Mouse (Mus musculus) liver, embryonic 14.5 days (tissue): Measurements from ENCODE around the gene Ensa. TPM values are rescaled to one million over a fixed set of nuclear protein-coding genes. Genes with fewer than 3 reads are reported as not detected.
"Not testable (repeated sequence)": the region's sequence is repeated elsewhere in the genome, so short reads cannot be mapped to it uniquely, and the experiment has no call there.

Experiments
- ATAC-seq: fragments of 200-750 bp; cut with Nextera tagmentation; 2 replicates; pipeline ENCODE4 v1.8.0; 2017; ENCODE audit warnings: moderate number of reproducible peaks, mild to moderate bottlenecking, moderate library complexity; ENCODE audit not compliant: insufficient read depth
- DNase-seq, 3 experiments: peaks; one replicate each; pipeline ENCODE4 v3.0.0-alpha.2; 2012 to 2013; ENCODE audit warnings: low read depth in 3 of 3, low spot score in 3 of 3
- H3K27ac ChIP-seq: fragments of 300-500 bp; sonication (generic); 2 replicates; pipeline ENCODE4 v1.5.1; 2014; ENCODE audit warnings: moderate library complexity, mild to moderate bottlenecking, control low read depth, inconsistent platforms
- H3K27me3 ChIP-seq: fragments of 300-500 bp; sonication (generic); 2 replicates; pipeline ENCODE4 v1.6.1; 2014; ENCODE audit warnings: mild to moderate bottlenecking, low read length, moderate library complexity; ENCODE audit not compliant: control insufficient read depth, insufficient read depth
- H3K36me3 ChIP-seq: fragments of 300-500 bp; sonication (generic); replicated peaks from 2 replicates; pipeline ENCODE4 v1.6.1; 2014; ENCODE audit warnings: low read depth; ENCODE audit not compliant: control insufficient read depth, insufficient read depth
- H3K4me1 ChIP-seq, 2 experiments: fragments of 200-500 bp in 1 of 2; fragments of 300-500 bp in 1 of 2; sonication (generic) in 1 of 2; replicated peaks; 2 replicates each; pipeline ENCODE4 v1.6.1; 2012 to 2014; ENCODE audit warnings: antibody characterized with exemption in 1 of 2, inconsistent platforms in 1 of 2, low read length in 1 of 2; ENCODE audit not compliant: control insufficient read depth in 2 of 2, insufficient read depth in 2 of 2
- H3K4me2 ChIP-seq: fragments of 300-500 bp; sonication (generic); 2 replicates; pipeline ENCODE4 v1.6.1; 2014; ENCODE audit warnings: low read depth, mild to moderate bottlenecking, control low read depth, moderate library complexity
- H3K4me3 ChIP-seq, 2 experiments: fragments of 200-500 bp in 1 of 2; fragments of 300-500 bp in 1 of 2; sonication (generic) in 1 of 2; 2 replicates each; pipeline ENCODE4 v1.5.1; 2012 to 2014; ENCODE audit warnings: low read depth in 2 of 2, low read length in 2 of 2, mild to moderate bottlenecking in 2 of 2, control low read depth in 1 of 2, inconsistent platforms in 1 of 2, moderate library complexity in 1 of 2; ENCODE audit not compliant: insufficient read depth in 1 of 2
- H3K9ac ChIP-seq: fragments of 300-500 bp; sonication (generic); replicated peaks from 2 replicates; pipeline ENCODE4 v1.6.1; 2014; ENCODE audit warnings: mild to moderate bottlenecking, control low read depth, moderate library complexity
- H3K9me3 ChIP-seq: fragments of 300-500 bp; sonication (generic); 2 replicates; pipeline ENCODE4 v1.6.1; 2016; ENCODE audit warnings: low read length, mixed read lengths; ENCODE audit not compliant: control insufficient read depth
- CTCF ChIP-seq: IDR thresholded peaks from 2 replicates; pipeline ENCODE4 v1.5.1; 2016; ENCODE audit warnings: antibody characterized with exemption, low read depth, control low read depth
- EP300 ChIP-seq: IDR thresholded peaks from 2 replicates; pipeline ENCODE4 v1.6.1; 2016; ENCODE audit warnings: antibody characterized with exemption, low read depth
- WGBS: fragments of 180-500 bp; shearing (Covaris S2); extraction: QIAGEN DNeasy Blood & Tissue Kit; methylation state at CpG from one replicate; pipeline ENCODE4 v1.1.7; 2014; ENCODE audit not compliant: insufficient replicate concordance; 5-methylcytosine and 5-hydroxymethylcytosine counted together
- polyA plus RNA-seq, 2 experiments: library from polyadenylated mRNA; depleted of rRNA in 1 of 2; stranded (reverse) in 1 of 2; unstranded in 1 of 2; fragments of >200 nt; fragmentation: Nextera tagmentation in 1 of 2; extraction: Ambion mirVana in 1 of 2; gene quantifications; 2 replicates each; pipeline versions ENCODE4 v1.2.1 to v1.2.3; 2012 to 2014

The Ensa gene
- polyA plus RNA-seq, 2 experiments = 14.9 to 26.8 TPM

DNA sequence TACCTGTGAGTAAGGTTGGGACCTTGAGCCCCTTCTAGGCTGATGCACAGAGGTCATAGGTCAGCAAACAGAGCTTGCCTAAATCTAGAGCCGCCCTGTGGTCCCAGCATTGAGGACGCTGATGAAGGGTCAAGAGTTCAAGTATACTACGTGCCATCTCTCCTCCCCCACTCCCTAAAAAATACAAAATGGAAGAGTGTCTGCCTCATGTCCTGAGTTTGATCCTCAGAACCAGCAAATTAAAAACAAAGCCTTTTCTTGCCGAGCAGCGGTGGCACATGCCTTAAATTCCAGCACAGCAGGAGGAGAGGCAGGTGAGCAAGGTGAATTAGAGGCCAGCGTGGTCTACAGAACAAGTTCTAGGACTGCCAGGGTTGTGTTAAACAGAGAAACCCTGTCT lies 28.1 kb downstream of the Ensa start:
- no peak for ATAC-seq

DNA sequence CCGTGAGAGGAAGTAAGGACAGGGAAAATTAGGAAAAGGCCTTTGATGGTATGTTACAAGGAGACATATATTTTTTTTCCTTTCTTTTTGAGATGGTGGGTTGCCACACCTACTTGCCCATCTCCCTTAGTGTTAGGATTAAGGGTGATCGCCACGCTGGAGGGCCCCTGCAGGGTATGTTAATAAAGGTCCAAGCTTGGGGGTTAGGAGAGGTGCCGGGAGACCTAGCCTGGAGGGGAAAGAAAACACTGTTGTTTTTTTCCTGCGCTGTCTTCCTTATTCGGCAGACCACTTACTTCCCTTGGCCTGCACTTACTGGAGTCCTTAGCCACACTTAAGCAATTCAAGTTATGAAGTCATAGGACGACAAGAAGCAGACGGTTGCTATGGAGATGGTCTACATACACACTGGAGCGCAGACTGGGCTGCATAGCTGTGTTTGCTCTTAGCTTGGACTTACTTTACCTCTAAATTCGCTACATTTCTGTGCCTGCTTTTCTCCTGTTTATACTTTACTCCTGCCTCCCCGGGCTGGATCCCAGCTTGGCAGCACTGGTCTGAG lies 28.8 kb downstream of the Ensa start:
- Histone ChIP-seq H3K36me3 (no peaks in the 10 kb centered on the region), H3K27ac (no peak overlapping the region), H3K4me3 (no peak overlapping the region), H3K27me3 (no peaks in the 10 kb centered on the region), H3K9ac (no peak overlapping the region), H3K9me3 (no peaks in the 10 kb centered on the region), H3K4me1 (peaks cover 5 to 15% of the 10 kb centered on the region in 2 experiments), H3K4me2 (no peak overlapping the region; the same call in 1 of the 2 replicates)
- no peak for DNase-seq
- ATAC-seq = no peak
- WGBS = 41% methylated on average over 11 of the region's 11 CpGs
- no peak for TF ChIP-seq EP300
- no peak for TF ChIP-seq CTCF

More for the DNA sequence above, 28.1 kb downstream of the Ensa start:
- Histone ChIP-seq H3K4me2 (no peak overlapping the region), H3K4me3 (no peak overlapping the region), H3K9ac (no peak overlapping the region), H3K27me3 (no peaks in the 10 kb centered on the region), H3K27ac (no peak overlapping the region), H3K4me1 (peaks cover 5 to 15% of the 10 kb centered on the region in 2 experiments), H3K9me3 (no peaks in the 10 kb centered on the region), H3K36me3 (no peaks in the 10 kb centered on the region)
- WGBS = 62% methylated on average over 6 of the region's 6 CpGs
- DNase-seq = no peak
- TF ChIP-seq CTCF (no peak), EP300 (no peak)

DNA sequence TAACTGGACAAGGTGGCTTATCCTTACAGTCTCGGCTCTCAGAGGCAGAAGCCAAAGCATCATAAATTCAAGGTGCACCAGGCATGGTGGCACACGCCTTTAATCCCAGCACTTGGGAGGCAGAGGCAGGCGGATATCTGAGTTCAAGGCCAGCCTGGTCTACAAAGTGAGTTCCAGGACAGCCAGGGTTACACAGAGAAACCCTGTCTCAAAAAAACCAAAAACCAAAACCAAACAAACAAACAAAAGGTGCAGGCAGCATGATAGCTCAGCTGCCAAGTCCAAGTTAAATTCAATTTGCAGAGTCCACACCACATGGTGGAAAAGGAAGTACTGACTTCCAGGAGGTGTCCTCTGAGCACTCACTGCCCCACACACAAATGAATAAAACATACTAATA lies 29.6 kb downstream of the Ensa start:
- H3K27ac ChIP-seq = not testable (repeated sequence)

DNA sequence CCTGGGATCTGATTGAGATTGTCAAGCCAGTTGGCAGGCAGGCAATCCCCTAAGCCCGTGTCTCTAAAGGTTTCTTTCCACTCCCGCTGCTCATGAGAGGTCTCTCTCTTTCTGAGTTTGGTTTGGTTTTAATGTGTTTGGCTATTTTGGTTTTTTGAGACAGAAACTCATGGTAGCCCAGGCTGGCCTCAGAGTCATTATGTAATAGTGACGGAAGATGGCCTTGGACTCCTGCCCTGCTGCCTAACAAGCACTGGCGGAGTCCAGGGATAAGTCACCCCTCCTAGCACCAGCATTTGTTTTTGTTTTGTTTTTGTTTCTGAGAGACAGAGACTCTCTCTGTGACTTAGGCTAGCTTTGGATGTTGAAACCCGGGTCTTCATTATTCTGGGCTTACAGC lies 30.6 kb downstream of the Ensa start:
- DNase-seq (no peak), ATAC-seq (no peak)
- Histone ChIP-seq H3K4me1 (peaks cover 8 to 15% of the 10 kb centered on the region in 2 experiments), H3K9me3 (no peaks in the 10 kb centered on the region), H3K36me3 (peaks cover 9% of the 10 kb centered on the region), H3K27ac (no peak overlapping the region), H3K4me3 (no peak overlapping the region), H3K9ac (no peak overlapping the region), H3K27me3 (no peaks in the 10 kb centered on the region), H3K4me2 (no peak overlapping the region)
- no peak for TF ChIP-seq EP300
- TF ChIP-seq CTCF = no peak
- WGBS = 76% methylated on average over 5 of the region's 5 CpGs

More for the DNA sequence above, 29.6 kb downstream of the Ensa start:
- H3K27me3 ChIP-seq, H3K9ac ChIP-seq, H3K4me2 ChIP-seq, ATAC-seq, H3K36me3 ChIP-seq, H3K4me3 ChIP-seq, H3K9me3 ChIP-seq, DNase-seq: not testable (repeated sequence)
- peaks cover 5 to 15% of the 10 kb centered on the region in 2 experiments for H3K4me1 ChIP-seq
- 71% methylated on average over 3 of the region's 3 CpGs for WGBS

DNA sequence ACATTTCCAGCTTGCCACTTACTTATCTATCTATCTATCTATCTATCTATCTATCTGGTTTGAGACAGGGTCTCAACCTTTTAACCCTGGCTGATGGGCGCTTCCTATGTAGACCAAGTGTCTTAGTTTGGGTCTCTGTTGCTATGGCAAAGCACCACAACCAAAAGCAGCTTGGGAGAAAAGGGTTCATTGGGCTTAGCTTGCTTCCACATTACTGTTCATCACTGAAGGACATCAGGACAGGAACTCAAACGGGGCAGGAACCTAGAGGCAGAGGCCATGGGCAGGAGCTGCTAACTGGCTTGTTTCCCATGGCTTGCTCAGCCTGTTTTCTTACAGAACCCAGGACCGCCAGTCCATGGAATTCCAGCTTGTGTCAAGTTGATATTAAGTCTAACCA lies 32.3 kb downstream of the Ensa start:
- no peak for DNase-seq

More for the DNA sequence above, 32.3 kb downstream of the Ensa start:
- H3K4me2 ChIP-seq = peak overlapping the region; percentile 93; the same call in 1 of the 2 replicates
- TF ChIP-seq EP300 (no peak), CTCF (no peak)
- H3K27ac ChIP-seq = 0 out of 2 replicates have a peak overlapping the region, but pooled peaks have one; percentile 16
- H3K9me3 ChIP-seq = no peaks in the 10 kb centered on the region
- no peak overlapping the region for H3K4me3 ChIP-seq
- H3K4me1 ChIP-seq = peaks cover 23 to 28% of the 10 kb centered on the region in 2 experiments
- no peak overlapping the region for H3K9ac ChIP-seq
- no peak for ATAC-seq
- no peaks in the 10 kb centered on the region for H3K27me3 ChIP-seq
- peaks cover 23% of the 10 kb centered on the region for H3K36me3 ChIP-seq
- 63% methylated on average over 3 of the region's 3 CpGs for WGBS
